ENCODE assay signal across 8 mouse cellular contexts in the genomic region with DNA sequence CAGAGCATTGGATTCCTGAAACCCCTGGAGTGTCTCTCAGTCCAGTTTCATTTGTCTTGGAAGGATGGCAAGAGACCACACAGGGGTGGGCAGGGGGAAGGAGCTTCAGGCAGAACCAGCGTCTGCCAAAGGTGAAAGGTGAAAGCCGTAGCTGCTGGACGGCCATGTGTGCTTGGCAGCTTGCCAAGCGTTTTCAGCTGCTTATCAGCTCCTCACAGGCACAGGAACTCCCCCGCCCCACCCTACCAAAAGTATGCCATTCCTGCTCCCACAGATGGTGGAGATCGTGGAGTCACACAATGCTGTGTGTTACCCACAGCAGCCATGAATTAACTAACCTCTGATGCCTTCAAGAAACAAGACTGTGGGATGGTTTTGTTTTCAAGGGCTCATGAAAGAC.
DNase-seq lines count a peak whose midpoint lies in the region; ATAC-seq and TF ChIP-seq lines count a peak whose summit lies in the region.

No protein-coding gene starts in this region.

- peak; percentile 37 for TF ChIP-seq EP300 in lung, postnatal 0 days (IDR thresholded peaks at IDR 0.05)

- no peak overlapping the region for H3K4me2 ChIP-seq in lung, postnatal 0 days (replicated peaks; ENCODE audit: low read depth, low read length)

- no peaks in the 10 kb centered on the region for H3K9me3 ChIP-seq in lung, postnatal 0 days (ENCODE audit: low read length)

- intact Hi-C loops in heart, postnatal 14 days (cut with DNase I) = no loop called here

- H3K27ac ChIP-seq in lung, postnatal 0 days (ENCODE audit: low read length) = no peak overlapping the region

- peaks cover 5% of the 10 kb centered on the region; the same call in 1 of the 2 replicates for H3K4me1 ChIP-seq in lung, postnatal 0 days (ENCODE audit: insufficient read depth, low read depth, low read length)

- no peaks in the 10 kb centered on the region for H3K36me3 ChIP-seq in lung, postnatal 0 days (ENCODE audit: insufficient read depth, low read length)

- no peak for TF ChIP-seq CTCF in lung, postnatal 0 days (IDR thresholded peaks at IDR 0.05)

- no peaks in the 10 kb centered on the region for H3K27me3 ChIP-seq in lung, postnatal 0 days (replicated peaks; ENCODE audit: insufficient read depth, low read length)

- ATAC-seq in lung, postnatal 0 days = peak; percentile 74

- WGBS in lung, postnatal 0 days = 6% methylated on average over 6 of the region's 6 CpGs

- no peak overlapping the region for H3K9ac ChIP-seq in lung, postnatal 0 days (replicated peaks; ENCODE audit: low read depth)

- H3K4me3 ChIP-seq in lung, postnatal 0 days (ENCODE audit: low read depth, low read length) = no peak overlapping the region

- DNase-seq in gastrocnemius, postnatal 25 days = peak; percentile 7
- DNase-seq in gastrocnemius, postnatal 4 days (ENCODE audit: low spot score in 2 of 2) = no peak
- DNase-seq in c-Kit-positive CD71-positive TER-119-negative erythroid progenitor cells, embryonic 14.5 days (ENCODE audit: low read depth) = peak; percentile 61
- peak; percentile 38 to 44 for DNase-seq in heart, postnatal 14 days
- DNase-seq in lung, postnatal 0 days (ENCODE audit: low spot score) = peak; percentile 67
- no peak for DNase-seq in Muller cell, postnatal 12 days (ENCODE audit: inconsistent ontology term)
- no peak for DNase-seq in thymus, adult 18-20 months
- DNase-seq in left cerebral cortex, adult 18-20 months (ENCODE audit: low spot score in 2 of 2) = no peak

Comparison
In these comparisons a context has a peak if more than half of its experiments do, and no peak if none do; other contexts are left out.
1. DNase-seq: peak in gastrocnemius, postnatal 25 days (single experiment), c-Kit-positive CD71-positive TER-119-negative erythroid progenitor cells, embryonic 14.5 days (single experiment), heart, postnatal 14 days (2 of 2) and lung, postnatal 0 days (single experiment); none in gastrocnemius, postnatal 4 days (0 of 2), Muller cell, postnatal 12 days (single experiment), thymus, adult 18-20 months (0 of 2) and left cerebral cortex, adult 18-20 months (0 of 2).